Mouse (Mus musculus) liver, embryonic 14.5 days (tissue): Measurements from ENCODE around the gene Pwp2. TPM values are rescaled to one million over a fixed set of nuclear protein-coding genes. Genes with fewer than 3 reads are reported as not detected.
A peak's percentile ranks its signal among the peaks of the same experiment; 100 is the strongest.
"Not testable (repeated sequence)": the region's sequence is repeated elsewhere in the genome, so short reads cannot be mapped to it uniquely, and the experiment has no call there.

Experiments used
- ATAC-seq: fragments of 200-750 bp; cut with Nextera tagmentation; 2 replicates; pipeline ENCODE4 v1.8.0; 2017; ENCODE audit warnings: moderate number of reproducible peaks, mild to moderate bottlenecking, moderate library complexity; ENCODE audit not compliant: insufficient read depth
- DNase-seq, 3 experiments: peaks; one replicate each; pipeline ENCODE4 v3.0.0-alpha.2; 2012 to 2013; ENCODE audit warnings: low read depth in 3 of 3, low spot score in 3 of 3
- H3K27ac ChIP-seq: fragments of 300-500 bp; sonication (generic); 2 replicates; pipeline ENCODE4 v1.5.1; 2014; ENCODE audit warnings: moderate library complexity, mild to moderate bottlenecking, control low read depth, inconsistent platforms
- H3K27me3 ChIP-seq: fragments of 300-500 bp; sonication (generic); 2 replicates; pipeline ENCODE4 v1.6.1; 2014; ENCODE audit warnings: mild to moderate bottlenecking, low read length, moderate library complexity; ENCODE audit not compliant: control insufficient read depth, insufficient read depth
- H3K36me3 ChIP-seq: fragments of 300-500 bp; sonication (generic); replicated peaks from 2 replicates; pipeline ENCODE4 v1.6.1; 2014; ENCODE audit warnings: low read depth; ENCODE audit not compliant: control insufficient read depth, insufficient read depth
- H3K4me1 ChIP-seq, 2 experiments: fragments of 200-500 bp in 1 of 2; fragments of 300-500 bp in 1 of 2; sonication (generic) in 1 of 2; replicated peaks; 2 replicates each; pipeline ENCODE4 v1.6.1; 2012 to 2014; ENCODE audit warnings: antibody characterized with exemption in 1 of 2, inconsistent platforms in 1 of 2, low read length in 1 of 2; ENCODE audit not compliant: control insufficient read depth in 2 of 2, insufficient read depth in 2 of 2
- H3K4me2 ChIP-seq: fragments of 300-500 bp; sonication (generic); 2 replicates; pipeline ENCODE4 v1.6.1; 2014; ENCODE audit warnings: low read depth, mild to moderate bottlenecking, control low read depth, moderate library complexity
- H3K4me3 ChIP-seq, 2 experiments: fragments of 200-500 bp in 1 of 2; fragments of 300-500 bp in 1 of 2; sonication (generic) in 1 of 2; 2 replicates each; pipeline ENCODE4 v1.5.1; 2012 to 2014; ENCODE audit warnings: low read depth in 2 of 2, low read length in 2 of 2, mild to moderate bottlenecking in 2 of 2, control low read depth in 1 of 2, inconsistent platforms in 1 of 2, moderate library complexity in 1 of 2; ENCODE audit not compliant: insufficient read depth in 1 of 2
- H3K9ac ChIP-seq: fragments of 300-500 bp; sonication (generic); replicated peaks from 2 replicates; pipeline ENCODE4 v1.6.1; 2014; ENCODE audit warnings: mild to moderate bottlenecking, control low read depth, moderate library complexity
- H3K9me3 ChIP-seq: fragments of 300-500 bp; sonication (generic); 2 replicates; pipeline ENCODE4 v1.6.1; 2016; ENCODE audit warnings: low read length, mixed read lengths; ENCODE audit not compliant: control insufficient read depth
- CTCF ChIP-seq: IDR thresholded peaks from 2 replicates; pipeline ENCODE4 v1.5.1; 2016; ENCODE audit warnings: antibody characterized with exemption, low read depth, control low read depth
- EP300 ChIP-seq: IDR thresholded peaks from 2 replicates; pipeline ENCODE4 v1.6.1; 2016; ENCODE audit warnings: antibody characterized with exemption, low read depth
- WGBS: fragments of 180-500 bp; shearing (Covaris S2); extraction: QIAGEN DNeasy Blood & Tissue Kit; methylation state at CpG from one replicate; pipeline ENCODE4 v1.1.7; 2014; ENCODE audit not compliant: insufficient replicate concordance; 5-methylcytosine and 5-hydroxymethylcytosine counted together
- polyA plus RNA-seq, 2 experiments: library from polyadenylated mRNA; depleted of rRNA in 1 of 2; stranded (reverse) in 1 of 2; unstranded in 1 of 2; fragments of >200 nt; fragmentation: Nextera tagmentation in 1 of 2; extraction: Ambion mirVana in 1 of 2; gene quantifications; 2 replicates each; pipeline versions ENCODE4 v1.2.1 to v1.2.3; 2012 to 2014

The Pwp2 gene
- polyA plus RNA-seq, 2 experiments: 7.2 to 7.5 TPM

DNA sequence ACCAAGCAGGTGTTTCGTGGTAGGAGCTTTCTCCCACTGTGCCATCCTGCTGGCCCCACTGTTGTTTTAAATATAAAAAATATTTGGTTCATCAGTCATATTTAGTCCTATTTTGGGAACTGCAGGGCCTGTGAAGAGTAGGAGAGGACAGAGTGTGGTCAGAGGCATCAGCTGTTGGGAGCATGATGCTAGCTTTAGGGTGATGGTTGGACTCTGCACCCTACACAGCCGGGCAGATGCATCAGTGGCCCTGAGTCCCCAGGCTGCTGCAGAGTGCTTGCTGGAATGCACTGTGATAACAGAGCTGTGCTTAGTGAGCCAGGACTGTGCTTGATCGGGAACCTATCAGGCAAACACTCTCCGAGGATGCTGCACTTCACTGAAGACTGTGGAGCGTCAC is 8.0 kb upstream of the Pwp2 start:
- Histone ChIP-seq H3K9me3 (no peaks in the 10 kb centered on the region), H3K4me2 (no peak overlapping the region), H3K4me3 (no peak overlapping the region), H3K4me1 (no peaks in the 10 kb centered on the region), H3K27ac (no peak overlapping the region), H3K36me3 (peaks cover 80% of the 10 kb centered on the region), H3K9ac (no peak overlapping the region), H3K27me3 (no peaks in the 10 kb centered on the region)
- ATAC-seq: no peak
- 87% methylated on average over 5 of the region's 5 CpGs for WGBS
- TF ChIP-seq CTCF: no peak
- no peak for TF ChIP-seq EP300
- DNase-seq: no peak

DNA sequence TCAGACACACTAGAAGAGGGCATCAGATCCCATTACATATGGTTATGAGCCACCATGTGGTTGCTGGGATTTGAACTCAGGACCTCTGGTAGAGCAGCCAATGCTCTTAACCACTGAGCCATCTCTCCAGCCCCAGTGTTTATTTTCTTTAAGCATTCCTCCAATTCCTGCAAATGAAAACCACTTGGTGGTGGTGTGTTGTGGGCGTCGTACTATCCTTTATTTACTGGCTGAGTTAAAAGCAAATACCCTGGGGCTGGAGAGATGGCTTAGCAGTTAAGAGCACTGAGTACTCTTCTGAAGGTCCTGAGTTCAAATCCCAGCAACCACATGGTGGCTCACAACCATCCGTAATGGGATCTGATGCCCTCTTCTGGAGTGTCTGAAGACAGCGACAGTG is 1.1 kb upstream of the Pwp2 start:
- not testable (repeated sequence) for DNase-seq, H3K27me3 ChIP-seq, H3K27ac ChIP-seq, ATAC-seq, H3K9ac ChIP-seq, H3K9me3 ChIP-seq, H3K4me3 ChIP-seq
- Histone ChIP-seq H3K36me3 (peaks cover 45% of the 10 kb centered on the region), H3K4me2 (peak overlapping the region; percentile 90; the same call in 1 of the 2 replicates), H3K4me1 (peaks cover 10 to 20% of the 10 kb centered on the region in 2 experiments)
- 82% methylated on average over 4 of the region's 4 CpGs for WGBS

DNA sequence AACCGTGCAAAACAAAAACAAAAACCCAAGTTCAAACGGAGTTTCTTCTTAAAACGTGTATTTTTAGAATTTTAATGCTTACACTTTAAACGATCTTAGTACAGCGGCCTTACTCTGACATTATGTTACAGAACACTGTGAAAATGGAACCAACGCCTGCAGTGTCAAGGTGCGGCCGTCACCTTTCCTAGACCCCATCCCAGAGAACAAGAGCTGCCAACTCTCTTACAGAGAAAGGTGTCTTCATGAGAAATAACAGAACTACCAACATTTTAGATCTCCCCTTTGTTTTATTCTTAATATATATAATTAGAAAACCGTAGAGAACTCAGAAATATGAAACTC is 404 bp upstream of the Pwp2 start:
- peak; percentile 57 for ATAC-seq
- H3K9ac ChIP-seq: peak overlapping the region; percentile 75
- H3K4me1 ChIP-seq: peaks cover 10 to 20% of the 10 kb centered on the region in 2 experiments
- DNase-seq: no peak
- peaks cover 51% of the 10 kb centered on the region for H3K36me3 ChIP-seq
- TF ChIP-seq EP300: no peak
- TF ChIP-seq CTCF: no peak
- no peaks in the 10 kb centered on the region for H3K9me3 ChIP-seq
- peak overlapping the region; percentile 85 for H3K27ac ChIP-seq
- no peaks in the 10 kb centered on the region for H3K27me3 ChIP-seq
- H3K4me3 ChIP-seq: peak overlapping the region; percentile 63 to 85
- H3K4me2 ChIP-seq: peak overlapping the region; percentile 90
- WGBS: 19% methylated on average over 9 of the region's 9 CpGs

DNA sequence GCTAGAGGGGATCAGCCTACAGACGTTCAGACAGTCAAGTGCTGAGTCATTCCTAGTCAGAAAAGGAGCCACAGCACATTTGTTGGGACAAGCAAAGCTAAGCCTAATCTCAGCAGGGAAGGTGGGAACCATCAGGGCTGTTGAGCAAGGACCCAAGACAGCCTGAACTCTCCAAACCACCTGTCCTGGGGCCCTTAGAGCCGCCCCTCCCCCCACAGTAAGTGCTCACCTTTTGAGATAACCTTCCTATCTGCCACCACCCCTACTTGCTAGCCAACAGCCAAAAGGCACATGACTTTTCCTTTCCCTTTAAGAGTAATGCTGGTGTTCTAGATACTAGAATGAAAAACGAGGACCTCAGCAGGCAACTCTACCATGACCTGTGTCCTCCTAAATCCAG is 1.4 kb downstream of the Pwp2 start:
- Histone ChIP-seq H3K9ac (no peak overlapping the region), H3K27me3 (no peaks in the 10 kb centered on the region), H3K4me3 (peak overlapping the region in 1 of 2 experiments; percentile 85; a peak in 2 of 4 replicates), H3K4me1 (peaks cover 10 to 20% of the 10 kb centered on the region in 2 experiments), H3K27ac (no peak overlapping the region), H3K9me3 (no peaks in the 10 kb centered on the region), H3K36me3 (peaks cover 49% of the 10 kb centered on the region), H3K4me2 (peak overlapping the region; percentile 90)
- DNase-seq: no peak
- WGBS: 43% methylated on average over 3 of the region's 3 CpGs
- TF ChIP-seq CTCF: no peak
- TF ChIP-seq EP300: no peak
- no peak for ATAC-seq

DNA sequence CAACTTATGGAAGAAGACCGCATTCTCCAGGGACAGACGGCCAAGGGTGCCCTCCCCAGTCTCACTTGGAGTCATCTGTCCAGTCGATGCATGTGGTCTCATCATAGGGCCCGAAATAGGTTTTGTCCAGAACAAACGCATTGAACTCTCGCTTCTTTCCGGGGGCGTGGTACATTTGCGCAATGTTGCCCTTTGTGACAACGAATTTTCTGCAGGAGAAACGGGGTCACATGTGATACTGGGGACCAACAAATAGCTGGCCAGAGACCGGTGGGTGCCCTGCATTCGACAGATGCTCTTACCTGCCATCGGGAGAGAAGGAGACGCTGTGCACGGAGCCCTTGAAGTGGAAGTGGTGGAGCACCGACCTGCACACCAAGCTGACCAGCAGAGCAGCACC is 2.6 kb downstream of the Pwp2 start:
- no peak for ATAC-seq
- no peak for DNase-seq

More for the DNA sequence above, 2.6 kb downstream of the Pwp2 start:
- Histone ChIP-seq H3K4me2 (no peak overlapping the region), H3K27me3 (no peaks in the 10 kb centered on the region), H3K36me3 (peaks cover 46% of the 10 kb centered on the region), H3K4me1 (peaks cover 10 to 20% of the 10 kb centered on the region in 2 experiments), H3K9me3 (no peaks in the 10 kb centered on the region), H3K27ac (no peak overlapping the region), H3K9ac (no peak overlapping the region), H3K4me3 (no peak overlapping the region)
- 85% methylated on average over 17 of the region's 17 CpGs for WGBS
- TF ChIP-seq CTCF: no peak
- no peak for TF ChIP-seq EP300
